Mouse (Mus musculus) heart, postnatal 0 days (tissue): ENCODE data around the gene Nubp1. TPM values are rescaled to one million over a fixed set of nuclear protein-coding genes. Genes with fewer than 3 reads are reported as not detected.

Experiments used
- ATAC-seq: fragments of 200-750 bp; cut with Nextera tagmentation; 2 replicates; pipeline ENCODE4 v1.8.0; 2017; ENCODE audit warnings: low read depth, moderate number of reproducible peaks, moderate library complexity; ENCODE audit not compliant: insufficient read depth
- DNase-seq: peaks from one replicate; pipeline ENCODE4 v3.0.0-alpha.2; 2016; ENCODE audit warnings: low spot score
- H3K27ac ChIP-seq: fragments of 300-500 bp; sonication (generic); 2 replicates; pipeline ENCODE4 v1.5.1; 2014; ENCODE audit warnings: low read depth, mild to moderate bottlenecking
- H3K27me3 ChIP-seq: fragments of 300-500 bp; sonication (generic); 2 replicates; pipeline ENCODE4 v1.6.1; 2014; ENCODE audit warnings: low read length, mixed read lengths; ENCODE audit not compliant: control insufficient read depth, insufficient read depth
- H3K36me3 ChIP-seq: fragments of 300-500 bp; sonication (generic); replicated peaks from 2 replicates; pipeline ENCODE4 v1.6.1; 2014; ENCODE audit warnings: low read length, mixed read lengths; ENCODE audit not compliant: control insufficient read depth, insufficient read depth
- H3K4me1 ChIP-seq: fragments of 300-500 bp; sonication (generic); 2 replicates; pipeline ENCODE4 v1.6.1; 2014; ENCODE audit warnings: antibody characterized with exemption; ENCODE audit not compliant: control insufficient read depth, insufficient read depth
- H3K4me2 ChIP-seq: fragments of 300-500 bp; sonication (generic); 2 replicates; pipeline ENCODE4 v1.6.1; 2014; ENCODE audit warnings: low read depth, mild to moderate bottlenecking, low read length, moderate library complexity
- H3K4me3 ChIP-seq: fragments of 300-500 bp; sonication (generic); 2 replicates; pipeline ENCODE4 v1.5.1; 2014; ENCODE audit warnings: low read depth, low read length
- H3K9ac ChIP-seq: fragments of 300-500 bp; sonication (generic); replicated peaks from 2 replicates; pipeline ENCODE4 v1.6.1; 2014; ENCODE audit warnings: low read depth, low read length, mixed read lengths
- H3K9me3 ChIP-seq: fragments of 300-500 bp; sonication (generic); replicated peaks from 2 replicates; pipeline ENCODE4 v1.6.1; 2016; ENCODE audit warnings: low read length; ENCODE audit not compliant: control insufficient read depth
- CTCF ChIP-seq: IDR thresholded peaks from 2 replicates; pipeline ENCODE4 v1.5.1; 2016; ENCODE audit warnings: antibody characterized with exemption, control low read depth, low read depth
- EP300 ChIP-seq: IDR thresholded peaks from 2 replicates; pipeline ENCODE4 v1.6.1; 2016; ENCODE audit warnings: antibody characterized with exemption, low read depth
- WGBS: fragments of 180-500 bp; shearing (Covaris S2); extraction: QIAGEN DNeasy Blood & Tissue Kit; methylation state at CpG from one replicate; pipeline ENCODE4 v1.1.7; 2014; 5-methylcytosine and 5-hydroxymethylcytosine counted together
- polyA plus RNA-seq: library from polyadenylated mRNA; unstranded; fragments of >200 nt; fragmentation: Nextera tagmentation; extraction: Ambion mirVana; gene quantifications from 2 replicates; pipeline ENCODE4 v1.2.1, GENCODE M21; 2015
- total RNA-seq: library from RNA; depleted of rRNA; stranded (reverse); fragments of >200 nt; gene quantifications from 2 replicates; pipeline ENCODE4 v1.2.3, GENCODE M21; 2014; ENCODE audit warnings: low replicate concordance

Gene Nubp1
- total and polyA plus RNA-seq, 2 experiments from 2014 or later = 19.4 to 25.3 TPM

DNA sequence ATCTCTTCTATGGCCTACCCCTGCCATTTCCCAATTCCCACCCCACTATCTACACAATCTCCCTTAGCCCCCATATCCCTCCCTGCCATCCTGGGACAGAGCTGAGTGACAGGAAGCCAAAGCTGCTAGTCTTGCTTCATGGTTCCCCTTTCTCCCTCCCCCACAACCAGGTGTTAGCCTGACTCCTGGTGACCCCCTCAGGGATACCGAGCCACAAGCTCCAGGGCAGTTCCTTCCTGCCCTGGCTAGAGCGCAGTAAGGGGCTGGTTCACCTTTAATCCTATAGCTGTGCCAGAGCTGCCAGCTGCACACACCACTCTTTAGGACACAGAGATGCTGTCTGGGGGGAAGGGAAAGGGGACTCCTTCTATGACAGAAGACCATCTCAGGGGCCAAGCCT lies 36.0 kb downstream of the Nubp1 start:
- Histone ChIP-seq H3K9me3 (no peaks in the 10 kb centered on the region), H3K27ac (no peak overlapping the region), H3K27me3 (no peaks in the 10 kb centered on the region), H3K4me1 (peaks cover 11% of the 10 kb centered on the region), H3K36me3 (no peaks in the 10 kb centered on the region), H3K4me2 (peak overlapping the region; percentile 45; the same call in 1 of the 2 replicates), H3K9ac (no peak overlapping the region), H3K4me3 (no peak overlapping the region)
- ATAC-seq = no peak
- WGBS = 65% methylated on average over 2 of the region's 2 CpGs
- TF ChIP-seq CTCF = no peak
- no peak for TF ChIP-seq EP300
- no peak for DNase-seq

DNA sequence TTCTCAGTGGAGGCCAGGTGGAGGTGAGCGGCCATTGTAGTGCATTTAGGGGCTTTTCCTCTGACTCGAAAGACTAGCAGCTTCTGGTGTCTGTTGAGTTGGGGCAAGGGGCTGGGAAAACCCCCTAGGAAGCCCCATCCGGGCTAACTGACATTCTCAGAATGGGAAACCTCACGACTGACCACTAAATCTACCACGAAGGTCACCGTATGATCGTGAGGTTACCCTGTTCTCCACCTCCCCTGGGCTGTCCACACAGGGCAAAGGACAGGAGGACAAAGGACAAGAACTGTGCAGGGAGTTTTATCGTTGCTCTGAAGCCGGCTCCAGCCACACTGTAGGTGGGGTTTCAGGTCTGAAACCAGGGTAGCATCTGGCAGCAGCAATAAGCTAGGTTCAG lies 37.2 kb downstream of the Nubp1 start:
- peaks cover 15% of the 10 kb centered on the region for H3K4me1 ChIP-seq
- H3K36me3 ChIP-seq = no peaks in the 10 kb centered on the region
- ATAC-seq (no peak), DNase-seq (no peak)
- TF ChIP-seq CTCF (no peak), EP300 (no peak)
- H3K27me3 ChIP-seq = no peaks in the 10 kb centered on the region
- no peak overlapping the region for H3K9ac ChIP-seq
- no peaks in the 10 kb centered on the region for H3K9me3 ChIP-seq
- no peak overlapping the region for H3K27ac ChIP-seq
- H3K4me3 ChIP-seq = no peak overlapping the region
- 85% methylated on average over 9 of the region's 9 CpGs for WGBS
- H3K4me2 ChIP-seq = no peak overlapping the region

DNA sequence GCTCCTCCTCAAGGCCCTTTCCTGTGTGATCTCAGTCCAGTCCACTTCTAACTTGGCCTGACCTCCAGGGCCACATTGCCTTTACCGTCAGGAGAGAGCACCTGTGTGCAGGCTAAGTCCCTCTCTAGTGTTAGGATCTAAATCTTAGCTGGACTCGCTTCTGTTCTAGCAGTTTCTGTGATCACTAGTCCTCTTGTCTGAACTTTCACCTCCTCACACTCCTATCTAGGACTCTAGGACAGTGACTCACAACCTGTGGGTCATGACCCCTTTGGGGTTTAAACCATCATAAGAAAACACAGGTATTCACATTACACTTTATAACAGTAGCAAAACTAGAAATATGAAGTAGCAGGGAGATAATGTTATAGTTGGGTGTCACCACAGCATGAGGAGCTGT lies 40.2 kb downstream of the Nubp1 start:
- H3K9ac ChIP-seq = no peak overlapping the region
- no peaks in the 10 kb centered on the region for H3K9me3 ChIP-seq
- H3K36me3 ChIP-seq = no peaks in the 10 kb centered on the region
- DNase-seq = no peak
- H3K4me1 ChIP-seq = peaks cover 15% of the 10 kb centered on the region
- H3K4me3 ChIP-seq = no peak overlapping the region
- no peak for ATAC-seq
- no peaks in the 10 kb centered on the region for H3K27me3 ChIP-seq
- H3K27ac ChIP-seq = no peak overlapping the region
- H3K4me2 ChIP-seq = 0 out of 2 replicates have a peak overlapping the region, but pooled peaks have one; percentile 23
- TF ChIP-seq CTCF (no peak), EP300 (no peak)
- WGBS = 74% methylated on average over 2 of the region's 2 CpGs

- DNase-seq (peak; percentile 63), ATAC-seq (peak; percentile 85)
- Histone ChIP-seq H3K9me3 (no peaks in the 10 kb centered on the region), H3K4me1 (peaks cover 15% of the 10 kb centered on the region), H3K27ac (0 out of 2 replicates have a peak overlapping the region, but pooled peaks have one; percentile 20), H3K9ac (no peak overlapping the region), H3K36me3 (no peaks in the 10 kb centered on the region), H3K4me2 (peak overlapping the region; percentile 23; the same call in 1 of the 2 replicates), H3K4me3 (no peak overlapping the region), H3K27me3 (no peaks in the 10 kb centered on the region)
- TF ChIP-seq EP300 (no peak), CTCF (no peak)
- 13% methylated on average over 8 of the region's 8 CpGs for WGBS
Measured at GRCm38 (mm10) chr16:10452445-10452896, 40.7 kb downstream of the Nubp1 start.

- Histone ChIP-seq H3K4me3 (no peak overlapping the region), H3K36me3 (no peaks in the 10 kb centered on the region), H3K4me1 (peaks cover 15% of the 10 kb centered on the region), H3K9me3 (no peaks in the 10 kb centered on the region), H3K9ac (no peak overlapping the region), H3K27me3 (no peaks in the 10 kb centered on the region), H3K27ac (no peak overlapping the region), H3K4me2 (no peak overlapping the region)
- no peak for TF ChIP-seq CTCF
- no peak for TF ChIP-seq EP300
- no peak for ATAC-seq
- DNase-seq = no peak
- WGBS = 82% methylated on average over 6 of the region's 6 CpGs
Measured at GRCm38 (mm10) chr16:10453872-10454582, 42.3 kb downstream of the Nubp1 start.

- no peak for TF ChIP-seq CTCF
- H3K4me2 ChIP-seq = no peak overlapping the region
- no peaks in the 10 kb centered on the region for H3K36me3 ChIP-seq
- H3K4me3 ChIP-seq = no peak overlapping the region
- ATAC-seq (no peak), DNase-seq (no peak)
- H3K27me3 ChIP-seq = no peaks in the 10 kb centered on the region
- H3K27ac ChIP-seq = no peak overlapping the region
- peaks cover 15% of the 10 kb centered on the region for H3K4me1 ChIP-seq
- no peak overlapping the region for H3K9ac ChIP-seq
- WGBS = 76% methylated on average over 3 of the region's 3 CpGs
- no peaks in the 10 kb centered on the region for H3K9me3 ChIP-seq
Measured at GRCm38 (mm10) chr16:10454583-10454974, 42.8 kb downstream of the Nubp1 start.
